Mouse (Mus musculus): ENCODE measurements around the gene Fam104a.

- TF ChIP-seq CTCF (conservative IDR thresholded peaks at IDR 0.05 in 1 of 2, IDR thresholded peaks at IDR 0.05 in 1 of 2; ENCODE audit: low read depth in 2 of 2, low read length in 2 of 2): no peak
- TF ChIP-seq POLR2A (IDR thresholded peaks at IDR 0.05; ENCODE audit: low read depth, low read length): no peak
- no peak for TF ChIP-seq E2F4 (IDR thresholded peaks at IDR 0.05; ENCODE audit: insufficient replicate concordance, low read depth, low read length)
- no peak for TF ChIP-seq NELFE (IDR thresholded peaks at IDR 0.05; ENCODE audit: low read depth, low read length)
- TF ChIP-seq EP300 (IDR thresholded peaks at IDR 0.05; ENCODE audit: low read length): no peak
- no peak for TF ChIP-seq MXI1 (IDR thresholded peaks at IDR 0.05; ENCODE audit: low read depth, low read length)
- TF ChIP-seq USF2 (conservative IDR thresholded peaks at IDR 0.05; ENCODE audit: low read depth, low read length): no peak
These were observed 29.9 kb downstream of the Fam104a start for GRCm38 (mm10) chr11:113654105-113654504.
